Mouse (Mus musculus) liver, embryonic 15.5 days (tissue): ENCODE measurements around the gene Msrb3. TPM values are rescaled to one million over a fixed set of nuclear protein-coding genes. Genes with fewer than 3 reads are reported as not detected.
A peak's percentile ranks its signal among the peaks of the same experiment; 100 is the strongest.

ENCODE experiments used
- ATAC-seq: fragments of 200-750 bp; cut with Nextera tagmentation; 2 replicates; pipeline ENCODE4 v1.8.0; 2017; ENCODE audit warnings: moderate number of reproducible peaks, mild to moderate bottlenecking, moderate library complexity; ENCODE audit not compliant: insufficient read depth
- H3K27ac ChIP-seq: fragments of 300-500 bp; sonication (generic); replicated peaks from 2 replicates; pipeline ENCODE4 v1.5.1; 2015; ENCODE audit warnings: mild to moderate bottlenecking, inconsistent platforms
- H3K27me3 ChIP-seq: fragments of 300-500 bp; sonication (generic); 2 replicates; pipeline ENCODE4 v1.6.1; 2015; ENCODE audit warnings: mild to moderate bottlenecking, inconsistent platforms
- H3K36me3 ChIP-seq: fragments of 300-500 bp; sonication (generic); replicated peaks from 2 replicates; pipeline ENCODE4 v1.6.1; 2015; ENCODE audit warnings: moderate library complexity, mild to moderate bottlenecking, inconsistent platforms
- H3K4me1 ChIP-seq: fragments of 300-500 bp; sonication (generic); replicated peaks from 2 replicates; pipeline ENCODE4 v1.6.1; 2015; ENCODE audit warnings: inconsistent platforms
- H3K4me2 ChIP-seq: fragments of 300-500 bp; sonication (generic); 2 replicates; pipeline ENCODE4 v1.6.1; 2015; ENCODE audit warnings: moderate library complexity, mild to moderate bottlenecking, inconsistent platforms
- H3K4me3 ChIP-seq: fragments of 300-500 bp; sonication (generic); replicated peaks from 2 replicates; pipeline ENCODE4 v1.5.1; 2015; ENCODE audit warnings: mild to moderate bottlenecking, inconsistent platforms
- H3K9ac ChIP-seq: fragments of 300-500 bp; sonication (generic); 2 replicates; pipeline ENCODE4 v1.6.1; 2015; ENCODE audit warnings: moderate library complexity, mild to moderate bottlenecking, inconsistent platforms
- H3K9me3 ChIP-seq: fragments of 300-500 bp; sonication (generic); replicated peaks from 2 replicates; pipeline ENCODE4 v1.6.1; 2016; ENCODE audit warnings: inconsistent platforms
- WGBS: fragments of 180-500 bp; shearing (Covaris S2); methylation state at CpG from one replicate; pipeline ENCODE4 v1.1.7; 2015; ENCODE audit warnings: mixed read lengths; ENCODE audit not compliant: insufficient replicate concordance; 5-methylcytosine and 5-hydroxymethylcytosine counted together
- polyA plus RNA-seq: library from polyadenylated mRNA; unstranded; fragments of >200 nt; fragmentation: Nextera tagmentation; extraction: Ambion mirVana; gene quantifications from 2 replicates; pipeline ENCODE4 v1.2.1, GENCODE M21; 2015

Gene Msrb3
- polyA plus RNA-seq, 1 experiment from 2014 or later, result 1.2 TPM

- 60% methylated on average over 3 of the region's 3 CpGs for WGBS
- H3K36me3 ChIP-seq, result no peaks in the 10 kb centered on the region
- H3K4me3 ChIP-seq, result no peak overlapping the region
- H3K9me3 ChIP-seq, result no peaks in the 10 kb centered on the region
- no peak overlapping the region for H3K9ac ChIP-seq
- no peaks in the 10 kb centered on the region for H3K27me3 ChIP-seq
- no peak for ATAC-seq
- H3K4me2 ChIP-seq, result no peak overlapping the region
- H3K4me1 ChIP-seq, result peaks cover 4% of the 10 kb centered on the region; the same call in 1 of the 2 replicates
- H3K27ac ChIP-seq, result no peak overlapping the region
Measured at GRCm38 (mm10) chr10:120861194-120861593, 37.7 kb downstream of the Msrb3 start.

- H3K27me3 ChIP-seq, result no peaks in the 10 kb centered on the region
- no peaks in the 10 kb centered on the region for H3K36me3 ChIP-seq
- 42% methylated on average over 13 of the region's 13 CpGs for WGBS
- peaks cover 4% of the 10 kb centered on the region; the same call in 1 of the 2 replicates for H3K4me1 ChIP-seq
- ATAC-seq, result no peak; the same call in 1 of the 2 replicates
- peak overlapping the region; percentile 39 for H3K4me2 ChIP-seq
- H3K9me3 ChIP-seq, result no peaks in the 10 kb centered on the region
- H3K4me3 ChIP-seq, result 0 out of 2 replicates have a peak overlapping the region, but pooled peaks have one; percentile 15
- H3K27ac ChIP-seq, result no peak overlapping the region
- H3K9ac ChIP-seq, result no peak overlapping the region
Measured at GRCm38 (mm10) chr10:120857531-120858001, 41.3 kb downstream of the Msrb3 start.

GRCm38 (mm10) chr10:120854329-120854728, 44.6 kb downstream of the Msrb3 start:
- no peak overlapping the region for H3K9ac ChIP-seq
- 71% methylated on average over 10 of the region's 10 CpGs for WGBS
- no peak overlapping the region for H3K4me2 ChIP-seq
- H3K9me3 ChIP-seq, result no peaks in the 10 kb centered on the region
- H3K4me3 ChIP-seq, result no peak overlapping the region
- no peak overlapping the region for H3K27ac ChIP-seq
- H3K36me3 ChIP-seq, result no peaks in the 10 kb centered on the region
- ATAC-seq, result no peak
- no peaks in the 10 kb centered on the region for H3K27me3 ChIP-seq
- H3K4me1 ChIP-seq, result peaks cover 4% of the 10 kb centered on the region; the same call in 1 of the 2 replicates

- Histone ChIP-seq H3K4me1 (peaks cover 4% of the 10 kb centered on the region; the same call in 1 of the 2 replicates), H3K4me2 (no peak overlapping the region), H3K27me3 (no peaks in the 10 kb centered on the region), H3K4me3 (no peak overlapping the region), H3K9me3 (no peaks in the 10 kb centered on the region), H3K36me3 (no peaks in the 10 kb centered on the region), H3K27ac (no peak overlapping the region), H3K9ac (no peak overlapping the region)
- no peak for ATAC-seq
- 62% methylated on average over 9 of the region's 9 CpGs for WGBS
Measured at GRCm38 (mm10) chr10:120853816-120854215, 45.1 kb downstream of the Msrb3 start.

GRCm38 (mm10) chr10:120851196-120851781, 47.6 kb downstream of the Msrb3 start:
- ATAC-seq, result no peak
- 67% methylated on average over 9 of the region's 9 CpGs for WGBS
- H3K9ac ChIP-seq, result no peak overlapping the region

GRCm38 (mm10) chr10:120850391-120851195, 48.3 kb downstream of the Msrb3 start:
- no peak for ATAC-seq
- 76% methylated on average over 24 of the region's 24 CpGs for WGBS
- no peaks in the 10 kb centered on the region for H3K9me3 ChIP-seq
- no peak overlapping the region for H3K27ac ChIP-seq
- no peaks in the 10 kb centered on the region for H3K27me3 ChIP-seq
- no peak overlapping the region for H3K4me2 ChIP-seq
- H3K4me3 ChIP-seq, result no peak overlapping the region
- no peaks in the 10 kb centered on the region for H3K36me3 ChIP-seq
- H3K9ac ChIP-seq, result no peak overlapping the region
- H3K4me1 ChIP-seq, result no peaks in the 10 kb centered on the region

More at GRCm38 (mm10) chr10:120851196-120851781, 47.6 kb downstream of the Msrb3 start:
- Histone ChIP-seq H3K27ac (no peak overlapping the region), H3K4me2 (no peak overlapping the region), H3K27me3 (no peaks in the 10 kb centered on the region), H3K9me3 (no peaks in the 10 kb centered on the region), H3K4me1 (no peaks in the 10 kb centered on the region), H3K36me3 (no peaks in the 10 kb centered on the region), H3K4me3 (no peak overlapping the region)

GRCm38 (mm10) chr10:120848677-120849076, 50.2 kb downstream of the Msrb3 start:
- WGBS, result 59% methylated on average over 7 of the region's 7 CpGs
- Histone ChIP-seq H3K9me3 (no peaks in the 10 kb centered on the region), H3K4me3 (no peak overlapping the region), H3K36me3 (no peaks in the 10 kb centered on the region), H3K27ac (no peak overlapping the region), H3K4me1 (no peaks in the 10 kb centered on the region), H3K27me3 (no peaks in the 10 kb centered on the region), H3K9ac (no peak overlapping the region), H3K4me2 (no peak overlapping the region)
- no peak for ATAC-seq

GRCm38 (mm10) chr10:120847785-120848184, 51.1 kb downstream of the Msrb3 start:
- no peaks in the 10 kb centered on the region for H3K27me3 ChIP-seq
- H3K9ac ChIP-seq, result no peak overlapping the region
- no peaks in the 10 kb centered on the region for H3K9me3 ChIP-seq
- no peak overlapping the region for H3K4me2 ChIP-seq
- no peak overlapping the region for H3K4me3 ChIP-seq
- no peak overlapping the region for H3K27ac ChIP-seq
- WGBS, result 34% methylated on average over 4 of the region's 4 CpGs
- H3K4me1 ChIP-seq, result no peaks in the 10 kb centered on the region
- ATAC-seq, result no peak
- no peaks in the 10 kb centered on the region for H3K36me3 ChIP-seq

GRCm38 (mm10) chr10:120839966-120840365, 58.9 kb downstream of the Msrb3 start:
- Histone ChIP-seq H3K27me3 (no peaks in the 10 kb centered on the region), H3K9ac (no peak overlapping the region), H3K9me3 (no peaks in the 10 kb centered on the region), H3K4me3 (no peak overlapping the region), H3K4me1 (no peaks in the 10 kb centered on the region), H3K27ac (no peak overlapping the region), H3K36me3 (no peaks in the 10 kb centered on the region), H3K4me2 (no peak overlapping the region)
- WGBS, result 68% methylated on average over 7 of the region's 7 CpGs
- no peak for ATAC-seq

- H3K4me1 ChIP-seq, result no peaks in the 10 kb centered on the region
- no peak overlapping the region for H3K4me3 ChIP-seq
- ATAC-seq, result no peak
- no peaks in the 10 kb centered on the region for H3K9me3 ChIP-seq
- H3K27ac ChIP-seq, result no peak overlapping the region
- H3K4me2 ChIP-seq, result no peak overlapping the region
- H3K27me3 ChIP-seq, result no peaks in the 10 kb centered on the region
- 44% methylated on average over 1 of the region's 1 CpGs for WGBS
- no peak overlapping the region for H3K9ac ChIP-seq
- H3K36me3 ChIP-seq, result no peaks in the 10 kb centered on the region
Measured at GRCm38 (mm10) chr10:120834531-120834930, 64.4 kb downstream of the Msrb3 start.

- Histone ChIP-seq H3K27ac (no peak overlapping the region), H3K9ac (no peak overlapping the region), H3K36me3 (no peaks in the 10 kb centered on the region), H3K4me1 (no peaks in the 10 kb centered on the region), H3K9me3 (no peaks in the 10 kb centered on the region), H3K27me3 (no peaks in the 10 kb centered on the region), H3K4me3 (no peak overlapping the region), H3K4me2 (no peak overlapping the region)
- ATAC-seq, result no peak
Measured at GRCm38 (mm10) chr10:120833836-120834235, 65.1 kb downstream of the Msrb3 start.
